Mouse (Mus musculus): ENCODE measurements around the gene Lrfn5. TPM values are rescaled to one million over a fixed set of nuclear protein-coding genes. Genes with fewer than 3 reads are reported as not detected.

Lrfn5 gene
- 1.9 and 2.5 TPM in 2 replicates for polyA plus RNA-seq (2014; fragmentation: Nextera tagmentation; extraction: Ambion mirVana)

DNA sequence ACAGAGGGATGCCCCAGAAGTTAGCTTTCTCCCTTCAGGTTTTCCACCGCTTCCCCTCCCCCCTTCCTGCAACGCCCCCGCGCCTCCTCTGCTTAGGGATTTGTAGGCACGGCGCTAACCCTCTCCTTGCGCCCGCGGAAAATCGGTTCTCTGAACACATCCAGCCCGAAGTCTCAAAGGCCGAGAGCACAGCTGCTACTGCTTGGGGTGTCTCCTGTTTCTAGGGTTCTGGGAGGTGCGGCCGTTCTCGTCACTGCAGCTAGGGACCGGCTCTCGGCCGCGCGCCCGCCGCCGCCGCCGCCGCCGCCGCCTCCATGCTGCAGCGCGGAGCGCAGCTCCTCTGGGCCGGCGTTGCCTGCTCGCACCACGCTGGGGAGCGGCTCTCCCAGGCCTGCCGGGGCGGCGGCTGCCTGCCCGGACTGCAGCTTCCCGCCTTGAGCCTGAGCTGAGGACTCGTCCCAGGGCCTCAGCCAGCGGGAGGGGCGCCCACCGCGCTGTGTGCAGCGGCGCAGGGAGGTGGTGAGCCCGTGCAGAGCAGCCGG is at the start of gene Lrfn5:
Gene Lrfn5, plus strand, starts transcription at position 322 of the 542 bp plus-strand sequence.
- Histone ChIP-seq H3K36me3 (replicated peaks; ENCODE audit: control insufficient read depth, insufficient read depth, low read depth, low read length) (no peaks in the 10 kb centered on the region), H3K9me3 (replicated peaks; ENCODE audit: control insufficient read depth, low read length) (no peaks in the 10 kb centered on the region), H3K4me2 (ENCODE audit: low read depth, low read length) (peak within 1 kb of the TSS; percentile 78), H3K4me1 (ENCODE audit: control insufficient read depth, insufficient read depth, low read length) (peaks cover 5% of the 10 kb centered on the region), H3K9ac (replicated peaks; ENCODE audit: low read length) (peak within 1 kb of the TSS; percentile 61), H3K4me3 (ENCODE audit: low read depth, low read length) (peak within 1 kb of the TSS; percentile 53), H3K27me3 (ENCODE audit: control insufficient read depth, insufficient read depth, low read length) (peaks cover 25% of the 10 kb centered on the region), H3K27ac (replicated peaks; ENCODE audit: low read depth, low read length) (no peak within 1 kb of the TSS)
- WGBS: under 1% methylated on average over 49 of the region's 50 CpGs
- peak; percentile 93 for ATAC-seq (replicated peaks; ENCODE audit: insufficient number of reproducible peaks, low FRiP score, low TSS enrichment, low read depth)
- DNase-seq (ENCODE audit: low spot score): peak; percentile 79

GRCm38 (mm10) chr12:61521501-61522147 is 1.3 kb upstream of the Lrfn5 start:
- H3K36me3 ChIP-seq (replicated peaks; ENCODE audit: control insufficient read depth, insufficient read depth, low read depth, low read length): no peaks in the 10 kb centered on the region
- H3K9me3 ChIP-seq (replicated peaks; ENCODE audit: control insufficient read depth, low read length): no peaks in the 10 kb centered on the region
- no peak overlapping the region for H3K9ac ChIP-seq (replicated peaks; ENCODE audit: low read length)
- ATAC-seq (replicated peaks; ENCODE audit: insufficient number of reproducible peaks, low FRiP score, low TSS enrichment, low read depth) (no peak), DNase-seq (ENCODE audit: low spot score) (peak; percentile 39)
- peak overlapping the region; percentile 7 for H3K4me2 ChIP-seq (ENCODE audit: low read depth, low read length)
- peaks cover 25% of the 10 kb centered on the region for H3K27me3 ChIP-seq (ENCODE audit: control insufficient read depth, insufficient read depth, low read length)
- H3K27ac ChIP-seq (replicated peaks; ENCODE audit: low read depth, low read length): no peak overlapping the region
- under 1% methylated on average over 20 of the region's 20 CpGs for WGBS
- H3K4me1 ChIP-seq (ENCODE audit: control insufficient read depth, insufficient read depth, low read length): peaks cover 5% of the 10 kb centered on the region
- peak overlapping the region; percentile 7; the same call in 1 of the 2 replicates for H3K4me3 ChIP-seq (ENCODE audit: low read depth, low read length)

GRCm38 (mm10) chr12:61522148-61522828 is 662 bp upstream of the Lrfn5 start:
- DNase-seq (ENCODE audit: low spot score) (peak; percentile 42), ATAC-seq (replicated peaks; ENCODE audit: insufficient number of reproducible peaks, low FRiP score, low TSS enrichment, low read depth) (peak; percentile 60)
- peak overlapping the region; percentile 78 for H3K4me2 ChIP-seq (ENCODE audit: low read depth, low read length)
- H3K4me1 ChIP-seq (ENCODE audit: control insufficient read depth, insufficient read depth, low read length): peaks cover 5% of the 10 kb centered on the region
- WGBS: 4% methylated on average over 6 of the region's 6 CpGs
- H3K9me3 ChIP-seq (replicated peaks; ENCODE audit: control insufficient read depth, low read length): no peaks in the 10 kb centered on the region
- H3K27me3 ChIP-seq (ENCODE audit: control insufficient read depth, insufficient read depth, low read length): peaks cover 25% of the 10 kb centered on the region
- H3K4me3 ChIP-seq (ENCODE audit: low read depth, low read length): peak overlapping the region; percentile 53
- H3K27ac ChIP-seq (replicated peaks; ENCODE audit: low read depth, low read length): no peak overlapping the region
- no peaks in the 10 kb centered on the region for H3K36me3 ChIP-seq (replicated peaks; ENCODE audit: control insufficient read depth, insufficient read depth, low read depth, low read length)
- no peak overlapping the region for H3K9ac ChIP-seq (replicated peaks; ENCODE audit: low read length)

- H3K9ac ChIP-seq (replicated peaks; ENCODE audit: low read length): peak overlapping the region; percentile 61
- 2% methylated on average over 16 of the region's 16 CpGs for WGBS
- no peak for ATAC-seq (replicated peaks; ENCODE audit: insufficient number of reproducible peaks, low FRiP score, low TSS enrichment, low read depth)
Observed at GRCm38 (mm10) chr12:61523631-61524182, 757 bp downstream of the Lrfn5 start.

GRCm38 (mm10) chr12:61524183-61524651 is 1.3 kb downstream of the Lrfn5 start:
- peaks cover 5% of the 10 kb centered on the region for H3K4me1 ChIP-seq (ENCODE audit: control insufficient read depth, insufficient read depth, low read length)
- DNase-seq (ENCODE audit: low spot score): peak; percentile 25
- peaks cover 25% of the 10 kb centered on the region for H3K27me3 ChIP-seq (ENCODE audit: control insufficient read depth, insufficient read depth, low read length)
- H3K9ac ChIP-seq (replicated peaks; ENCODE audit: low read length): no peak overlapping the region; the same call in 1 of the 2 replicates
- whole genome bisulfite sequencing: under 1% methylated on average over 33 of the region's 33 CpGs
- H3K36me3 ChIP-seq (replicated peaks; ENCODE audit: control insufficient read depth, insufficient read depth, low read depth, low read length): no peaks in the 10 kb centered on the region
- peak overlapping the region; percentile 53 for H3K4me3 ChIP-seq (ENCODE audit: low read depth, low read length)
- H3K27ac ChIP-seq (replicated peaks; ENCODE audit: low read depth, low read length): no peak overlapping the region
- no peaks in the 10 kb centered on the region for H3K9me3 ChIP-seq (replicated peaks; ENCODE audit: control insufficient read depth, low read length)
- no peak for ATAC-seq (replicated peaks; ENCODE audit: insufficient number of reproducible peaks, low FRiP score, low TSS enrichment, low read depth)
- H3K4me2 ChIP-seq (ENCODE audit: low read depth, low read length): peak overlapping the region; percentile 78

More at GRCm38 (mm10) chr12:61523631-61524182, 757 bp downstream of the Lrfn5 start:
- H3K27ac ChIP-seq (replicated peaks; ENCODE audit: low read depth, low read length): no peak overlapping the region
- H3K36me3 ChIP-seq (replicated peaks; ENCODE audit: control insufficient read depth, insufficient read depth, low read depth, low read length): no peaks in the 10 kb centered on the region
- H3K27me3 ChIP-seq (ENCODE audit: control insufficient read depth, insufficient read depth, low read length): peaks cover 25% of the 10 kb centered on the region
- H3K4me3 ChIP-seq (ENCODE audit: low read depth, low read length): peak overlapping the region; percentile 53
- peak; percentile 7 for DNase-seq (ENCODE audit: low spot score)
- peaks cover 5% of the 10 kb centered on the region for H3K4me1 ChIP-seq (ENCODE audit: control insufficient read depth, insufficient read depth, low read length)
- H3K9me3 ChIP-seq (replicated peaks; ENCODE audit: control insufficient read depth, low read length): no peaks in the 10 kb centered on the region
- H3K4me2 ChIP-seq (ENCODE audit: low read depth, low read length): peak overlapping the region; percentile 78

DNA sequence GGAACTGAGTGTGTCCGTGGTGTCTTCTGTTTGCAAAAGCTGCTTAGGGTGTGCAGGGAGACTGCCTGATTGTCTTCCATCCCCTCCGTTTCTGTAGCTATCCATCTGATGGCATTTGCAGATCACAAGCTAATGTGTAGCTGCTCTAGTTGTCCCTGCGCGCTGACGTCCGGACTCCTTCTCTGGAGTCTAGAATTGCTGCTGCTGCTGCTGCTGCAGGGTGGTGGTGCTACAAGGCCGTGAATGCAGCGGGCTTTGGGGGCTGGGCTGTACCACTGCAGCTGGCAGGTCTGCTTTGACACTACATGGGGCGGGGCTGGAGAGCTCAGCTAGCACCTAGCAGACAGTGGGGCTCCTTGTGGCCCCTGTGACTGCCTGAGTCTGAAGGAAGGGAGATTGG is 3.2 kb downstream of the Lrfn5 start:
- H3K27ac ChIP-seq (replicated peaks; ENCODE audit: low read depth, low read length): no peak overlapping the region
- no peak for ATAC-seq (replicated peaks; ENCODE audit: insufficient number of reproducible peaks, low FRiP score, low TSS enrichment, low read depth)

GRCm38 (mm10) chr12:61579949-61580348 is 57.0 kb downstream of the Lrfn5 start:
- Histone ChIP-seq H3K4me2 (ENCODE audit: low read depth, low read length) (no peak overlapping the region), H3K36me3 (replicated peaks; ENCODE audit: control insufficient read depth, insufficient read depth, low read depth, low read length) (no peaks in the 10 kb centered on the region), H3K9ac (replicated peaks; ENCODE audit: low read length) (no peak overlapping the region), H3K4me1 (ENCODE audit: control insufficient read depth, insufficient read depth, low read length) (no peaks in the 10 kb centered on the region), H3K27me3 (ENCODE audit: control insufficient read depth, insufficient read depth, low read length) (no peaks in the 10 kb centered on the region), H3K4me3 (ENCODE audit: low read depth, low read length) (no peak overlapping the region), H3K9me3 (replicated peaks; ENCODE audit: control insufficient read depth, low read length) (no peaks in the 10 kb centered on the region), H3K27ac (replicated peaks; ENCODE audit: low read depth, low read length) (no peak overlapping the region)
- WGBS: 83% methylated on average over 5 of the region's 5 CpGs
- DNase-seq (ENCODE audit: low spot score) (no peak), ATAC-seq (replicated peaks; ENCODE audit: insufficient number of reproducible peaks, low FRiP score, low TSS enrichment, low read depth) (no peak)

More for the DNA sequence above, 3.2 kb downstream of the Lrfn5 start:
- Histone ChIP-seq H3K4me1 (ENCODE audit: control insufficient read depth, insufficient read depth, low read length) (peaks cover 5% of the 10 kb centered on the region), H3K4me2 (ENCODE audit: low read depth, low read length) (no peak overlapping the region), H3K27me3 (ENCODE audit: control insufficient read depth, insufficient read depth, low read length) (peaks cover 24% of the 10 kb centered on the region), H3K9me3 (replicated peaks; ENCODE audit: control insufficient read depth, low read length) (no peaks in the 10 kb centered on the region), H3K36me3 (replicated peaks; ENCODE audit: control insufficient read depth, insufficient read depth, low read depth, low read length) (no peaks in the 10 kb centered on the region), H3K4me3 (ENCODE audit: low read depth, low read length) (no peak overlapping the region), H3K9ac (replicated peaks; ENCODE audit: low read length) (no peak overlapping the region)
- 0% methylated on average over 9 of the region's 9 CpGs for WGBS
- peak; percentile 54 for DNase-seq (ENCODE audit: low spot score)

Data from embryonic facial prominence, embryonic 11.5 days (tissue).